Mouse (Mus musculus): ENCODE results near the gene Trim69.

DNA sequence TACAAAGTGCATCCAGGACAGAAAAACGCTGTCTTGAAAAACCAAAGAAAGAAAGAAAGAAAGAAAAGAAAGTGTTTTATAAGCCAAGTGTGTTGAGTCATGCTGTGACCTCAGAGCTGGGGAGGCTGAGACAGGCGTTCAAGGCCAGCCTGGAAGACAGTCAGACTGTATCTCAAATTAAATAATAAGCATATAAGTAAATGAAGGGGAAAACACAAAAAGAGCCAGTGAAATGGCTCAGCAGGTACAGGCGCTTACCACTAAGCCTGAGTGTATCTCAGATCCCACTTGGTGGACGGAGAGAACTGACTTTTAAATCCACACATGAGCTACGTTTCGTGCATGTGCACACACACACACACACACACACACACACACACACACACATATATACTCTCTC lies 11.2 kb upstream of the Trim69 start:
- TF ChIP-seq CTCF (IDR thresholded peaks at IDR 0.05; ENCODE audit: extremely low read depth, insufficient read depth, low read length): no peak
- no peak for TF ChIP-seq POLR2A (IDR thresholded peaks at IDR 0.05; ENCODE audit: extremely low read depth, insufficient read depth, low read length)
